Mouse (Mus musculus): Measurements from ENCODE around the gene Afg3l1.

DNA sequence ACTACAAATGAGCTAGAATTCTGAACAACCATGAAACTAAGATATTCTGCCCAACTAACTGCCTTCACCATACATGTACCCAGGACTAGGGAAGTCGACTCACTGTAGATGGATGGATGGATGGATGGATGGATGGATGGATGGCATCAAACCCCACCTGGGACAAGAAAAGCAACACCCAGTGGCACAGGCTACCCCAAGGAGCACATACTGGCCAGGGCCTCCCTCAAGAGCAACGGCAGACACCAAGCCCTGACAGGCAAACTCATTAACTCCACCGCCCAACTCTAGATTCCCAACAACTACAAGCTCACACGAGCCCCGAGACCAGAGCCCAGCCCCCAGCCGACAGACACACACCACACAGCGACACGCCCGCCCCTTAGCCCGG lies 59.3 kb downstream of the Afg3l1 start:
- TF ChIP-seq CTCF (IDR thresholded peaks at IDR 0.05; ENCODE audit: low read depth) (no peak), EP300 (IDR thresholded peaks at IDR 0.05; ENCODE audit: low read depth) (no peak)

Data from heart, postnatal 0 days (tissue).